Mouse (Mus musculus): ENCODE measurements around the gene Smoc1. TPM values are rescaled to one million over a fixed set of nuclear protein-coding genes. Genes with fewer than 3 reads are reported as not detected.

Smoc1 gene
- polyA plus RNA-seq, 1 experiment, result 41.7 TPM

- no peak overlapping the region for H3K27ac ChIP-seq (ENCODE audit: control insufficient read depth, insufficient read depth, low read length)
- no peak for TF ChIP-seq POLR2A (IDR thresholded peaks at IDR 0.05; ENCODE audit: control insufficient read depth, extremely low read depth, insufficient read depth, low read length, poor library complexity)
- TF ChIP-seq CTCF (IDR thresholded peaks at IDR 0.05; ENCODE audit: borderline replicate concordance, control insufficient read depth, extremely low read depth, insufficient read depth, low read length, poor library complexity), result no peak
- WGBS, result 76% methylated on average over 2 of the region's 2 CpGs
- H3K4me1 ChIP-seq (replicated peaks; ENCODE audit: control insufficient read depth, insufficient read depth, low read length), result no peaks in the 10 kb centered on the region
- no peak for DNase-seq
- H3K36me3 ChIP-seq (ENCODE audit: control insufficient read depth, insufficient read depth, low read length), result no peaks in the 10 kb centered on the region
- H3K27me3 ChIP-seq (ENCODE audit: control insufficient read depth, insufficient read depth, low read length), result no peaks in the 10 kb centered on the region
- H3K4me3 ChIP-seq (ENCODE audit: control insufficient read depth, insufficient read depth, low read length), result no peak overlapping the region
These were observed 196.7 kb downstream of the Smoc1 start for GRCm38 (mm10) chr12:81223276-81223675.

GRCm38 (mm10) chr12:81224843-81225242, 198.2 kb downstream of the Smoc1 start:
- no peak overlapping the region for H3K4me3 ChIP-seq (ENCODE audit: control insufficient read depth, insufficient read depth, low read length)
- H3K27ac ChIP-seq (ENCODE audit: control insufficient read depth, insufficient read depth, low read length), result no peak overlapping the region
- WGBS, result 86% methylated on average over 2 of the region's 2 CpGs
- DNase-seq, result no peak
- H3K36me3 ChIP-seq (ENCODE audit: control insufficient read depth, insufficient read depth, low read length), result no peaks in the 10 kb centered on the region
- no peaks in the 10 kb centered on the region for H3K4me1 ChIP-seq (replicated peaks; ENCODE audit: control insufficient read depth, insufficient read depth, low read length)
- TF ChIP-seq CTCF (IDR thresholded peaks at IDR 0.05; ENCODE audit: borderline replicate concordance, control insufficient read depth, extremely low read depth, insufficient read depth, low read length, poor library complexity) (no peak), POLR2A (IDR thresholded peaks at IDR 0.05; ENCODE audit: control insufficient read depth, extremely low read depth, insufficient read depth, low read length, poor library complexity) (no peak)
- H3K27me3 ChIP-seq (ENCODE audit: control insufficient read depth, insufficient read depth, low read length), result no peaks in the 10 kb centered on the region

GRCm38 (mm10) chr12:81225966-81226577, 199.5 kb downstream of the Smoc1 start:
- TF ChIP-seq CTCF (IDR thresholded peaks at IDR 0.05; ENCODE audit: borderline replicate concordance, control insufficient read depth, extremely low read depth, insufficient read depth, low read length, poor library complexity) (no peak), POLR2A (IDR thresholded peaks at IDR 0.05; ENCODE audit: control insufficient read depth, extremely low read depth, insufficient read depth, low read length, poor library complexity) (no peak)
- Histone ChIP-seq H3K4me3 (ENCODE audit: control insufficient read depth, insufficient read depth, low read length) (no peak overlapping the region), H3K27ac (ENCODE audit: control insufficient read depth, insufficient read depth, low read length) (no peak overlapping the region), H3K36me3 (ENCODE audit: control insufficient read depth, insufficient read depth, low read length) (no peaks in the 10 kb centered on the region), H3K27me3 (ENCODE audit: control insufficient read depth, insufficient read depth, low read length) (no peaks in the 10 kb centered on the region), H3K4me1 (replicated peaks; ENCODE audit: control insufficient read depth, insufficient read depth, low read length) (no peaks in the 10 kb centered on the region)
- 50% methylated on average over 6 of the region's 6 CpGs for WGBS
- no peak for DNase-seq

GRCm38 (mm10) chr12:81226590-81226989, 200.0 kb downstream of the Smoc1 start:
- H3K27me3 ChIP-seq (ENCODE audit: control insufficient read depth, insufficient read depth, low read length), result no peaks in the 10 kb centered on the region
- 83% methylated on average over 3 of the region's 3 CpGs for WGBS
- TF ChIP-seq POLR2A (IDR thresholded peaks at IDR 0.05; ENCODE audit: control insufficient read depth, extremely low read depth, insufficient read depth, low read length, poor library complexity) (no peak), CTCF (IDR thresholded peaks at IDR 0.05; ENCODE audit: borderline replicate concordance, control insufficient read depth, extremely low read depth, insufficient read depth, low read length, poor library complexity) (no peak)
- no peak for DNase-seq
- no peaks in the 10 kb centered on the region for H3K36me3 ChIP-seq (ENCODE audit: control insufficient read depth, insufficient read depth, low read length)
- H3K4me3 ChIP-seq (ENCODE audit: control insufficient read depth, insufficient read depth, low read length), result no peak overlapping the region
- no peaks in the 10 kb centered on the region for H3K4me1 ChIP-seq (replicated peaks; ENCODE audit: control insufficient read depth, insufficient read depth, low read length)
- no peak overlapping the region for H3K27ac ChIP-seq (ENCODE audit: control insufficient read depth, insufficient read depth, low read length)

GRCm38 (mm10) chr12:81227767-81228460, 201.3 kb downstream of the Smoc1 start:
- Histone ChIP-seq H3K4me3 (ENCODE audit: control insufficient read depth, insufficient read depth, low read length) (no peak overlapping the region), H3K27me3 (ENCODE audit: control insufficient read depth, insufficient read depth, low read length) (no peaks in the 10 kb centered on the region), H3K36me3 (ENCODE audit: control insufficient read depth, insufficient read depth, low read length) (no peaks in the 10 kb centered on the region), H3K27ac (ENCODE audit: control insufficient read depth, insufficient read depth, low read length) (no peak overlapping the region), H3K4me1 (replicated peaks; ENCODE audit: control insufficient read depth, insufficient read depth, low read length) (no peaks in the 10 kb centered on the region)
- WGBS, result 74% methylated on average over 5 of the region's 5 CpGs
- TF ChIP-seq CTCF (IDR thresholded peaks at IDR 0.05; ENCODE audit: borderline replicate concordance, control insufficient read depth, extremely low read depth, insufficient read depth, low read length, poor library complexity) (no peak), POLR2A (IDR thresholded peaks at IDR 0.05; ENCODE audit: control insufficient read depth, extremely low read depth, insufficient read depth, low read length, poor library complexity) (no peak)
- no peak for DNase-seq

GRCm38 (mm10) chr12:81233746-81234380, 207.3 kb downstream of the Smoc1 start:
- H3K4me3 ChIP-seq (ENCODE audit: control insufficient read depth, insufficient read depth, low read length), result no peak overlapping the region
- DNase-seq, result no peak
- no peaks in the 10 kb centered on the region for H3K27me3 ChIP-seq (ENCODE audit: control insufficient read depth, insufficient read depth, low read length)
- H3K36me3 ChIP-seq (ENCODE audit: control insufficient read depth, insufficient read depth, low read length), result no peaks in the 10 kb centered on the region
- TF ChIP-seq POLR2A (IDR thresholded peaks at IDR 0.05; ENCODE audit: control insufficient read depth, extremely low read depth, insufficient read depth, low read length, poor library complexity), result no peak
- no peak for TF ChIP-seq CTCF (IDR thresholded peaks at IDR 0.05; ENCODE audit: borderline replicate concordance, control insufficient read depth, extremely low read depth, insufficient read depth, low read length, poor library complexity)
- no peak overlapping the region for H3K27ac ChIP-seq (ENCODE audit: control insufficient read depth, insufficient read depth, low read length)
- WGBS, result 88% methylated on average over 1 of the region's 1 CpGs
- H3K4me1 ChIP-seq (replicated peaks; ENCODE audit: control insufficient read depth, insufficient read depth, low read length), result no peaks in the 10 kb centered on the region

Data from thymus, adult 2 months (tissue).